Mouse (Mus musculus) heart, postnatal 0 days (tissue): ENCODE measurements around the gene 1810010H24Rik. TPM values are rescaled to one million over a fixed set of nuclear protein-coding genes. Genes with fewer than 3 reads are reported as not detected.

Source experiments
- ATAC-seq: fragments of 200-750 bp; cut with Nextera tagmentation; 2 replicates; pipeline ENCODE4 v1.8.0; 2017; ENCODE audit warnings: low read depth, moderate number of reproducible peaks, moderate library complexity; ENCODE audit not compliant: insufficient read depth
- DNase-seq: peaks from one replicate; pipeline ENCODE4 v3.0.0-alpha.2; 2016; ENCODE audit warnings: low spot score
- H3K27ac ChIP-seq: fragments of 300-500 bp; sonication (generic); 2 replicates; pipeline ENCODE4 v1.5.1; 2014; ENCODE audit warnings: low read depth, mild to moderate bottlenecking
- H3K27me3 ChIP-seq: fragments of 300-500 bp; sonication (generic); 2 replicates; pipeline ENCODE4 v1.6.1; 2014; ENCODE audit warnings: low read length, mixed read lengths; ENCODE audit not compliant: control insufficient read depth, insufficient read depth
- H3K36me3 ChIP-seq: fragments of 300-500 bp; sonication (generic); replicated peaks from 2 replicates; pipeline ENCODE4 v1.6.1; 2014; ENCODE audit warnings: low read length, mixed read lengths; ENCODE audit not compliant: control insufficient read depth, insufficient read depth
- H3K4me1 ChIP-seq: fragments of 300-500 bp; sonication (generic); 2 replicates; pipeline ENCODE4 v1.6.1; 2014; ENCODE audit warnings: antibody characterized with exemption; ENCODE audit not compliant: control insufficient read depth, insufficient read depth
- H3K4me2 ChIP-seq: fragments of 300-500 bp; sonication (generic); 2 replicates; pipeline ENCODE4 v1.6.1; 2014; ENCODE audit warnings: low read depth, mild to moderate bottlenecking, low read length, moderate library complexity
- H3K4me3 ChIP-seq: fragments of 300-500 bp; sonication (generic); 2 replicates; pipeline ENCODE4 v1.5.1; 2014; ENCODE audit warnings: low read depth, low read length
- H3K9ac ChIP-seq: fragments of 300-500 bp; sonication (generic); replicated peaks from 2 replicates; pipeline ENCODE4 v1.6.1; 2014; ENCODE audit warnings: low read depth, low read length, mixed read lengths
- H3K9me3 ChIP-seq: fragments of 300-500 bp; sonication (generic); replicated peaks from 2 replicates; pipeline ENCODE4 v1.6.1; 2016; ENCODE audit warnings: low read length; ENCODE audit not compliant: control insufficient read depth
- CTCF ChIP-seq: IDR thresholded peaks from 2 replicates; pipeline ENCODE4 v1.5.1; 2016; ENCODE audit warnings: antibody characterized with exemption, control low read depth, low read depth
- EP300 ChIP-seq: IDR thresholded peaks from 2 replicates; pipeline ENCODE4 v1.6.1; 2016; ENCODE audit warnings: antibody characterized with exemption, low read depth
- WGBS: fragments of 180-500 bp; shearing (Covaris S2); extraction: QIAGEN DNeasy Blood & Tissue Kit; methylation state at CpG from one replicate; pipeline ENCODE4 v1.1.7; 2014; 5-methylcytosine and 5-hydroxymethylcytosine counted together
- polyA plus RNA-seq: library from polyadenylated mRNA; unstranded; fragments of >200 nt; fragmentation: Nextera tagmentation; extraction: Ambion mirVana; gene quantifications from 2 replicates; pipeline ENCODE4 v1.2.1, GENCODE M21; 2015
- total RNA-seq: library from RNA; depleted of rRNA; stranded (reverse); fragments of >200 nt; gene quantifications from 2 replicates; pipeline ENCODE4 v1.2.3, GENCODE M21; 2014; ENCODE audit warnings: low replicate concordance; rRNA removed

The 1810010H24Rik gene
- total and polyA plus RNA-seq, 2 experiments from 2014 or later: 1.7 to 2.6 TPM

GRCm38 (mm10) chr11:107060941-107061340 is 35.5 kb downstream of the 1810010H24Rik start:
- Histone ChIP-seq H3K9me3 (no peaks in the 10 kb centered on the region), H3K27ac (no peak overlapping the region), H3K27me3 (no peaks in the 10 kb centered on the region), H3K4me1 (no peaks in the 10 kb centered on the region), H3K9ac (no peak overlapping the region), H3K36me3 (peaks cover 97% of the 10 kb centered on the region), H3K4me2 (no peak overlapping the region), H3K4me3 (no peak overlapping the region)
- no peak for DNase-seq
- ATAC-seq: no peak
- no peak for TF ChIP-seq CTCF
- TF ChIP-seq EP300: no peak
- 78% methylated on average over 1 of the region's 1 CpGs for WGBS

- no peak overlapping the region for H3K4me3 ChIP-seq
- peak; percentile 70 for ATAC-seq
- H3K9me3 ChIP-seq: no peaks in the 10 kb centered on the region
- peaks cover 97% of the 10 kb centered on the region for H3K36me3 ChIP-seq
- peak; percentile 54 for DNase-seq
- no peaks in the 10 kb centered on the region for H3K4me1 ChIP-seq
- H3K4me2 ChIP-seq: no peak overlapping the region
- TF ChIP-seq CTCF: no peak
- peak; percentile 54; the same call in 1 of the 2 replicates for TF ChIP-seq EP300
- no peak overlapping the region for H3K9ac ChIP-seq
- H3K27ac ChIP-seq: peak overlapping the region; percentile 38; the same call in 1 of the 2 replicates
- 38% methylated on average over 3 of the region's 3 CpGs for WGBS
- H3K27me3 ChIP-seq: no peaks in the 10 kb centered on the region
These were observed 37.6 kb downstream of the 1810010H24Rik start for GRCm38 (mm10) chr11:107063067-107063466.

- Histone ChIP-seq H3K27me3 (no peaks in the 10 kb centered on the region), H3K4me3 (no peak overlapping the region), H3K27ac (no peak overlapping the region), H3K4me1 (no peaks in the 10 kb centered on the region), H3K36me3 (peaks cover 85% of the 10 kb centered on the region), H3K4me2 (no peak overlapping the region), H3K9ac (no peak overlapping the region), H3K9me3 (no peaks in the 10 kb centered on the region)
- no peak for DNase-seq
- 100% methylated on average over 1 of the region's 1 CpGs for WGBS
- no peak for ATAC-seq
- no peak for TF ChIP-seq CTCF
- no peak for TF ChIP-seq EP300
These were observed 39.1 kb downstream of the 1810010H24Rik start for GRCm38 (mm10) chr11:107064590-107064989.

- Histone ChIP-seq H3K4me3 (no peak overlapping the region), H3K9ac (no peak overlapping the region), H3K4me1 (no peaks in the 10 kb centered on the region), H3K27ac (no peak overlapping the region), H3K36me3 (peaks cover 80% of the 10 kb centered on the region), H3K4me2 (no peak overlapping the region), H3K9me3 (no peaks in the 10 kb centered on the region), H3K27me3 (no peaks in the 10 kb centered on the region)
- DNase-seq (no peak), ATAC-seq (no peak)
- TF ChIP-seq EP300: no peak
- TF ChIP-seq CTCF: no peak
- 82% methylated on average over 11 of the region's 11 CpGs for WGBS
These were observed 39.8 kb downstream of the 1810010H24Rik start for GRCm38 (mm10) chr11:107065216-107065785.

Other genes with a start within 250 kb of the 1810010H24Rik start
- 1.1 and 6.3 TPM in 2 replicates for gene Polg2, start 246.1 kb upstream of the 1810010H24Rik start, total RNA-seq
- 6.5 and 7.2 TPM in 2 replicates for gene Polg2, start 246.1 kb upstream of the 1810010H24Rik start, polyA plus RNA-seq
- 267 and 282 TPM in 2 replicates for gene Ddx5, start 236.5 kb upstream of the 1810010H24Rik start, total RNA-seq
- gene Ddx5, start 236.5 kb upstream of the 1810010H24Rik start, polyA plus RNA-seq: 165 and 173 TPM in 2 replicates
- 3.6 and 4.8 TPM in 2 replicates for gene Cep95, start 236.4 kb upstream of the 1810010H24Rik start, total RNA-seq
- 8.2 and 9.2 TPM in 2 replicates for gene Cep95, start 236.4 kb upstream of the 1810010H24Rik start, polyA plus RNA-seq
- 26.2 and 34.8 TPM in 2 replicates for gene Smurf2, start 105.0 kb upstream of the 1810010H24Rik start, total RNA-seq
- gene Smurf2, start 105.0 kb upstream of the 1810010H24Rik start, polyA plus RNA-seq: 7.4 and 7.9 TPM in 2 replicates
- gene Kpna2, start 26.1 kb upstream of the 1810010H24Rik start, total RNA-seq: 177 and 180 TPM in 2 replicates
- gene Kpna2, start 26.1 kb upstream of the 1810010H24Rik start, polyA plus RNA-seq: 109 and 124 TPM in 2 replicates
- 13.7 and 25.8 TPM in 2 replicates for gene Bptf, start 106.4 kb downstream of the 1810010H24Rik start, total RNA-seq
- 11.7 and 11.8 TPM in 2 replicates for gene Bptf, start 106.4 kb downstream of the 1810010H24Rik start, polyA plus RNA-seq
- gene Nol11, start 163.7 kb downstream of the 1810010H24Rik start, total RNA-seq: 53.5 and 85.3 TPM in 2 replicates
- 25.9 and 27.4 TPM in 2 replicates for gene Nol11, start 163.7 kb downstream of the 1810010H24Rik start, polyA plus RNA-seq